ENCODE assay signal across 11 mouse cellular contexts in the genomic region with DNA sequence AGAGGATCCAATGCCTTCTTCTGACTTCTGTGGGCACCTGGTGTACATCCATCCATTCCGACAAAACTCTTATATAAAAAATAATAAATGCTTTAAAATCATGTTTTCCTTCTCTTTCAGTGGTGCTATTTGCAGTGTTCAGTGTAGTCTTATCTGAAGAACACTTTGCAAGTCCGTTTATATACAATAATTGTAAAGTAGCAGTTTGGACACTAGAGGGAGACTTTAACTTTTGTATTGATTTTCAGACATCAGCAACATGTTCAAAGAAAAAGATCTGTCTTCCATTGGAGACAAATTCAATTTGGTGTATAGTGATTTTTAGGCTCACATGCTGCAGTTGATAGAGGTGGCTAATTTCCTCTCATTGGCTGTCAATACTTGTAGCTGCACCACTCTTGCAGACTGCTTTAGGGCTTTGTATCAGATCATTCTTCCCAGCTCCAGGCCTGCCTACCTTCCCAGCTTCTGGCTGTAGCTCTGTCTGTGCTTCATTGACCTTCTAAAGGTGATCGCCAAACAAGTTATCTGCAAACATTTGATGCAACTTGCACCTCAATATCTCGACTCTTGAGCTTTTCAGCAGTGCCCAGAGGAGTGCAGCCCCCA.
DNase-seq lines count a peak whose midpoint lies in the region; ATAC-seq and TF ChIP-seq lines count a peak whose summit lies in the region.
"Had no signal": no experiment of that assay in that cellular context is flagged by ENCODE, and none has a peak within 500 bp of the region (broad histone marks: within the 10 kb centered on the region; RNA-seq: fewer than 3 reads in every experiment).

No protein-coding gene starts in this region.

- no peak overlapping the region for H3K27ac ChIP-seq in heart, adult 2 months
- no peak overlapping the region for H3K27ac ChIP-seq in neural tube, embryonic 11.5 days (ENCODE audit: low read depth, low read length)
- H3K27ac ChIP-seq: liver, embryonic 14.5 days had no signal

- TF ChIP-seq EP300 in heart, adult 2 months (IDR thresholded peaks at IDR 0.05; ENCODE audit: insufficient read depth, low read depth, low read length) = no peak

- no peak overlapping the region for H3K4me3 ChIP-seq in heart, adult 2 months
- H3K4me3 ChIP-seq in neural tube, embryonic 11.5 days (ENCODE audit: low read depth, low read length) = no peak overlapping the region
- H3K4me3 ChIP-seq: myocyte had no signal

- H3K4me2 ChIP-seq in neural tube, embryonic 11.5 days (ENCODE audit: low read depth) = no peak overlapping the region

- WGBS in heart, adult 2 months = 22% methylated on average over 4 of the region's 4 CpGs
- 42% methylated on average over 4 of the region's 4 CpGs for WGBS in neural tube, embryonic 11.5 days

- intact Hi-C loops in heart, adult 2 months (cut with DNase I) = loop anchor here (5.0 kb wide), 1 partner anchor 277 kb away; no protein-coding TSS in a partner anchor
- intact Hi-C loops in heart, postnatal 10 days (cut with DNase I) = loop anchor here (2.0 to 10.0 kb wide), 2 partner anchors 50 to 278 kb away; no protein-coding TSS in a partner anchor

- H3K36me3 ChIP-seq in heart, adult 2 months (ENCODE audit: control insufficient read depth, insufficient read depth, low read length) = no peaks in the 10 kb centered on the region
- no peaks in the 10 kb centered on the region for H3K36me3 ChIP-seq in neural tube, embryonic 11.5 days (ENCODE audit: control insufficient read depth, insufficient read depth, low read length)

- H3K4me1 ChIP-seq in heart, adult 2 months (ENCODE audit: control insufficient read depth, insufficient read depth, low read length) = no peaks in the 10 kb centered on the region
- H3K4me1 ChIP-seq in neural tube, embryonic 11.5 days (ENCODE audit: control insufficient read depth, insufficient read depth, low read length) = no peaks in the 10 kb centered on the region

- no peaks in the 10 kb centered on the region for H3K79me2 ChIP-seq in heart, adult 2 months (replicated peaks; ENCODE audit: control insufficient read depth, insufficient read depth, low read length)

- peak; percentile 45 for TF ChIP-seq CTCF in heart, adult 2 months (IDR thresholded peaks at IDR 0.05)

- no peak for ATAC-seq in neural tube, embryonic 11.5 days (ENCODE audit: insufficient read depth, low FRiP score, low TSS enrichment)
- no peak for ATAC-seq in CD4-positive, CD25-positive, alpha-beta regulatory T cell, adult 4 months

- no peak for DNase-seq in heart, adult 2 months
- no peak for DNase-seq in heart, postnatal 10 days
- DNase-seq in neural tube, embryonic 11.5 days (ENCODE audit: low spot score) = peak; percentile 39
- no peak for DNase-seq in neural tube, embryonic 10.5 days (ENCODE audit: extremely low spot score, low spot score)
- peak; percentile 5 for DNase-seq in gonadal fat pad, adult 2 months (ENCODE audit: low read depth)
- DNase-seq in urinary bladder, postnatal 10 days (ENCODE audit: low spot score) = no peak
- no peak for DNase-seq in c-Kit-positive CD71-positive TER-119-positive erythroid progenitor cells, embryonic 14.5 days (ENCODE audit: low spot score)
- DNase-seq: heart, adult 11 months had no signal

- no peak overlapping the region for H3K9ac ChIP-seq in heart, adult 2 months (ENCODE audit: low read depth, low read length)
- H3K9ac ChIP-seq in neural tube, embryonic 11.5 days (ENCODE audit: low read length) = no peak overlapping the region
- H3K9ac ChIP-seq: liver, embryonic 14.5 days had no signal

- no peaks in the 10 kb centered on the region for H3K9me3 ChIP-seq in neural tube, embryonic 11.5 days (ENCODE audit: control insufficient read depth, low read length)

- no peaks in the 10 kb centered on the region for H3K27me3 ChIP-seq in heart, adult 2 months (ENCODE audit: control insufficient read depth, insufficient read depth, low read length)
- no peaks in the 10 kb centered on the region for H3K27me3 ChIP-seq in neural tube, embryonic 11.5 days (ENCODE audit: control insufficient read depth, insufficient read depth, low read length)

- no peak for TF ChIP-seq POLR2A in heart, adult 2 months (IDR thresholded peaks at IDR 0.05; ENCODE audit: insufficient read depth, low read depth, low read length)

Comparison
In these comparisons a context has a peak if more than half of its experiments do, and no peak if none do; other contexts are left out.
1. DNase-seq: peak in neural tube, embryonic 11.5 days (single experiment) and gonadal fat pad, adult 2 months (single experiment); none in heart, adult 2 months (0 of 2), heart, postnatal 10 days (0 of 2), neural tube, embryonic 10.5 days (single experiment), urinary bladder, postnatal 10 days (single experiment) and c-Kit-positive CD71-positive TER-119-positive erythroid progenitor cells, embryonic 14.5 days (single experiment).